Mouse (Mus musculus) midbrain, postnatal 0 days (tissue): ENCODE results near the gene BC030867. TPM values are rescaled to one million over a fixed set of nuclear protein-coding genes. Genes with fewer than 3 reads are reported as not detected.
A peak's percentile ranks its signal among the peaks of the same experiment; 100 is the strongest.

Experiments
- ATAC-seq: fragments of 200-750 bp; cut with Nextera tagmentation; 2 replicates; pipeline ENCODE4 v1.8.0; 2017; ENCODE audit warnings: moderate number of reproducible peaks, mild to moderate bottlenecking, moderate TSS enrichment, moderate library complexity; ENCODE audit not compliant: low FRiP score
- DNase-seq: peaks from one replicate; pipeline ENCODE4 v3.0.0-alpha.2; 2015; ENCODE audit warnings: low spot score
- H3K27ac ChIP-seq: fragments of 300-500 bp; sonication (generic); 2 replicates; pipeline ENCODE4 v1.5.1; 2014; ENCODE audit warnings: low read depth, mild to moderate bottlenecking, low read length, mixed read lengths
- H3K27me3 ChIP-seq: fragments of 300-500 bp; sonication (generic); 2 replicates; pipeline ENCODE4 v1.6.1; 2014; ENCODE audit warnings: low read length, control low read depth, mixed read lengths; ENCODE audit not compliant: insufficient read depth
- H3K36me3 ChIP-seq: fragments of 300-500 bp; sonication (generic); 2 replicates; pipeline ENCODE4 v1.6.1; 2014; ENCODE audit warnings: low read length, control low read depth, mixed read lengths; ENCODE audit not compliant: insufficient read depth
- H3K4me1 ChIP-seq: fragments of 300-500 bp; sonication (generic); 2 replicates; pipeline ENCODE4 v1.6.1; 2014; ENCODE audit warnings: mild to moderate bottlenecking, control low read depth, antibody characterized with exemption, low read length, mixed read lengths; ENCODE audit not compliant: insufficient read depth
- H3K4me2 ChIP-seq: fragments of 300-500 bp; sonication (generic); 2 replicates; pipeline ENCODE4 v1.6.1; 2014; ENCODE audit warnings: low read depth, mild to moderate bottlenecking, low read length, mixed read lengths; ENCODE audit not compliant: poor library complexity, severe bottlenecking
- H3K4me3 ChIP-seq: fragments of 300-500 bp; sonication (generic); 2 replicates; pipeline ENCODE4 v1.5.1; 2014; ENCODE audit warnings: low read depth, mild to moderate bottlenecking, low read length, moderate library complexity
- H3K9ac ChIP-seq: fragments of 300-500 bp; sonication (generic); replicated peaks from 2 replicates; pipeline ENCODE4 v1.6.1; 2014; ENCODE audit warnings: mild to moderate bottlenecking, low read length, moderate library complexity, mixed read lengths; ENCODE audit not compliant: poor library complexity, severe bottlenecking
- H3K9me3 ChIP-seq: fragments of 300-500 bp; sonication (generic); 2 replicates; pipeline ENCODE4 v1.6.1; 2016; ENCODE audit warnings: low read length, control low read depth
- CTCF ChIP-seq: IDR thresholded peaks from 2 replicates; pipeline ENCODE4 v1.5.1; 2016; ENCODE audit warnings: antibody characterized with exemption, mild to moderate bottlenecking
- WGBS: fragments of 180-500 bp; shearing (Covaris S2); extraction: QIAGEN DNeasy Blood & Tissue Kit; methylation state at CpG from one replicate; pipeline ENCODE4 v1.1.7; 2014; 5-methylcytosine and 5-hydroxymethylcytosine counted together
- polyA plus RNA-seq: library from polyadenylated mRNA; unstranded; fragments of >200 nt; fragmentation: Nextera tagmentation; extraction: Ambion mirVana; gene quantifications from 2 replicates; pipeline ENCODE4 v1.2.1, GENCODE M21; 2015
- total RNA-seq: library from RNA; depleted of rRNA; stranded (reverse); fragments of >200 nt; gene quantifications from 2 replicates; pipeline ENCODE4 v1.2.3, GENCODE M21; 2014

BC030867 gene
- total and polyA plus RNA-seq, 2 experiments from 2014 or later, result 0.53 to 2.1 TPM

DNA sequence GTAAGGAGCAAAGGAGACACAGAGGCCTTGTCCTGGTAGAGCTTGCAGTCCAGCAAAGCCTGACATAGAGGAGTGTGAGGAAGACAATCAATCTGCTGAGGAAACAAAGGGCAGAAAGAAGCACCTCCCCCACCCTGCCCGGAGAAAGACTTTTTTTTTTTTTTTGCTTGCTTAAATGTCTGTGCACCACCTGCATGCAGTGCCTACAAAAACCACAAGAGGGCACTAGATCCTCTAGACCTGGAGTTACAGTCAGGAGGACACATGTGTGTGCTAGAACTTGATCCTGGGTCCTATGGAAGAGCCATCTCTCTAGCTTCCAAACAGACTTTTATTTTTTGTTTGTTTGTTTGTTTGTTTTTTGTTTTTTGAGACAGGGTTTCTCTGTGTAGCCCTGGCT, 51.2 kb downstream of the BC030867 start:
- Histone ChIP-seq H3K4me1 (peaks cover 4% of the 10 kb centered on the region; the same call in 1 of the 2 replicates), H3K9ac (no peak overlapping the region), H3K36me3 (no peaks in the 10 kb centered on the region), H3K4me2 (no peak overlapping the region), H3K9me3 (no peaks in the 10 kb centered on the region), H3K27ac (no peak overlapping the region), H3K27me3 (no peaks in the 10 kb centered on the region), H3K4me3 (no peak overlapping the region)
- ATAC-seq (no peak), DNase-seq (peak; percentile 63)
- WGBS, result 12% methylated on average over 1 of the region's 1 CpGs
- peak; percentile 76 for TF ChIP-seq CTCF

DNA sequence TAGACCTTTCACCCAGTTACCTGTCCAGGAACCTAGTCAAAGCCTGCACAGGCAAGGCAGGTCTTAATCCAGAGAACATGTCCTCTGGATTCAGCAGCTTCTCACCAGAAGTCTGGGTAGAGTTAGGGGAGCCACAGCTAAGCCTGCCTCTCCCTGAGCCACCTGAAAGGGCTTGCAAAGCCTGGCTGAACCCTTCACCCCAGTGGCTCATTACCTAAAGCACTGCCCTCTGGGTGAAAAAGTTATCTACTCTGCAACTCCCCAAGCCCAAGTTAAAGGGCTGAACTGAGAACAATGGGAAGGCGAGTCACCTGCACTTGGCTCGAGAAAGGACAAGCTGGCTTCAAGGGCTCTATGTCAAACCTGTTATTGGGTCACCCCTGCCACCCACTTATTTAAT, 55.5 kb downstream of the BC030867 start:
- Histone ChIP-seq H3K27ac (no peak overlapping the region), H3K4me1 (no peaks in the 10 kb centered on the region), H3K9ac (no peak overlapping the region), H3K4me3 (no peak overlapping the region), H3K36me3 (peaks cover 24% of the 10 kb centered on the region), H3K27me3 (no peaks in the 10 kb centered on the region), H3K9me3 (no peaks in the 10 kb centered on the region), H3K4me2 (no peak overlapping the region)
- no peak for ATAC-seq
- TF ChIP-seq CTCF, result no peak
- 59% methylated on average over 2 of the region's 2 CpGs for WGBS
- DNase-seq, result no peak

DNA sequence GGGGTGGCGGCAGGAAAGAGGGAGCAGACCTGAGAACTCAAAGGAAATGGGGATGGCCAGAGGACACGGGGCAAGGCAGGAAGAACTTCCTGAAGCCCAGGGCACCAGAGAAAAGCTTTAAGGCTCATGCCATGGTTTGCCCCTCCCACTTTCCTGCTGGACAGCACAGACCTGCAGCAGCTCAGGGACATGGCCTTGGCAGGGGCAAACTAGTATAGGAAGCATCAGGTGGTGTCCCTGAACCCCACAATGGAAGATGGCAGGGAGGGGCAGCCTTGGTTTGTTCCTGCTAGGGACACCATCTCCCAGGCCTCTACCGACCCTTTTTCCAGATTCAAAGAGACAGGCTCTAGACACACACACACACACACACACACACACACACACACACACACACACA, 56.7 kb downstream of the BC030867 start:
- WGBS, result 53% methylated on average over 3 of the region's 3 CpGs
- Histone ChIP-seq H3K4me3 (no peak overlapping the region), H3K4me2 (no peak overlapping the region), H3K4me1 (no peaks in the 10 kb centered on the region), H3K27ac (no peak overlapping the region), H3K27me3 (no peaks in the 10 kb centered on the region), H3K36me3 (peaks cover 31% of the 10 kb centered on the region), H3K9ac (no peak overlapping the region), H3K9me3 (no peaks in the 10 kb centered on the region)
- no peak for TF ChIP-seq CTCF
- ATAC-seq, result no peak
- no peak for DNase-seq

DNA sequence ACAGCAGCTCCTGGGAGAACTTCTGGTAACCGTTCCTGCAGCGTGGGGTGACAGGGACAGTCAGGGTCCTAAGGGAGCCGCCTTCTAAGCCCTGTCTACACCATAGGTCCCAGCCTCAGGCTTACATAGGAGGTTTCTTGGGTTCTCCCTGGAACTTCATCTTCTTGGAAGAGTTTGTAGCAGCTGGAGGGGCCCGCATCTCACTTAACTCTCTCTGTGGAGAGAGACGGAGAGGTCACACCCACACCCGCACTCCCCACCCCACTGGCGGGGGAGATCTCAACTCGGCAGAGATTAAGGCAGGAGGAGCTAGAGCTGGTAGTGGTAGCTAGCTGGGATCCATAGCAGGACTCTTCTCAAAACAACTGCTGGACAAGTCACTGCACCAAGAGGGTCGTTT, 59.4 kb downstream of the BC030867 start:
- DNase-seq (no peak), ATAC-seq (no peak)
- no peak overlapping the region for H3K4me2 ChIP-seq
- no peak overlapping the region for H3K4me3 ChIP-seq
- peaks cover 41% of the 10 kb centered on the region for H3K36me3 ChIP-seq
- H3K9me3 ChIP-seq, result no peaks in the 10 kb centered on the region
- WGBS, result 86% methylated on average over 9 of the region's 9 CpGs
- H3K4me1 ChIP-seq, result no peaks in the 10 kb centered on the region
- TF ChIP-seq CTCF, result no peak
- no peak overlapping the region for H3K9ac ChIP-seq
- no peaks in the 10 kb centered on the region for H3K27me3 ChIP-seq
- no peak overlapping the region for H3K27ac ChIP-seq

DNA sequence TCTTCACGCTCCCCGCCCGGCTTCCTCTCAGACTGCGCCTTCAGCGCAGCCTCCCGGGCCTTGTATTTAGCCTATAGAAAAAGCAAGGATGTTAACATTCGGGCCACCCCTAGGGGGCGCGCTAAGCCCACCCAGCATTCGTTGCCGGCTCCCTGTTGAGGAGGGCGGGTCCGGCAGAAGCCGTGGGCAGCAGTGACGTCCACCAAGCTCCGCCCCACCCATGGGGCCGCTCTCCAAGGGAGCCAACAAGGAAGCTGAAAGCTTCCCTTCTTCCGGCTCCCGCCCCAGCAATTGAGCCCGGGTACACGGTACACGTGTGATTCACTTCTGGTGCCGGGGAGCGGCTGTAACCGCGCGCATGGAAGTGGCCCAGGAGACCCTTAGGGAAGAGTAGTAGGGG, 60.3 kb downstream of the BC030867 start:
- H3K36me3 ChIP-seq, result peaks cover 49% of the 10 kb centered on the region
- ATAC-seq (peak; percentile 89), DNase-seq (peak; percentile 97)
- H3K27ac ChIP-seq, result peak overlapping the region; percentile 47; the same call in 1 of the 2 replicates
- WGBS, result under 1% methylated on average over 27 of the region's 27 CpGs
- H3K9me3 ChIP-seq, result no peaks in the 10 kb centered on the region
- no peaks in the 10 kb centered on the region for H3K4me1 ChIP-seq
- no peak overlapping the region for H3K9ac ChIP-seq
- H3K4me2 ChIP-seq, result peak overlapping the region; percentile 44
- peak; percentile 98 for TF ChIP-seq CTCF
- H3K4me3 ChIP-seq, result peak overlapping the region; percentile 22
- no peaks in the 10 kb centered on the region for H3K27me3 ChIP-seq

DNA sequence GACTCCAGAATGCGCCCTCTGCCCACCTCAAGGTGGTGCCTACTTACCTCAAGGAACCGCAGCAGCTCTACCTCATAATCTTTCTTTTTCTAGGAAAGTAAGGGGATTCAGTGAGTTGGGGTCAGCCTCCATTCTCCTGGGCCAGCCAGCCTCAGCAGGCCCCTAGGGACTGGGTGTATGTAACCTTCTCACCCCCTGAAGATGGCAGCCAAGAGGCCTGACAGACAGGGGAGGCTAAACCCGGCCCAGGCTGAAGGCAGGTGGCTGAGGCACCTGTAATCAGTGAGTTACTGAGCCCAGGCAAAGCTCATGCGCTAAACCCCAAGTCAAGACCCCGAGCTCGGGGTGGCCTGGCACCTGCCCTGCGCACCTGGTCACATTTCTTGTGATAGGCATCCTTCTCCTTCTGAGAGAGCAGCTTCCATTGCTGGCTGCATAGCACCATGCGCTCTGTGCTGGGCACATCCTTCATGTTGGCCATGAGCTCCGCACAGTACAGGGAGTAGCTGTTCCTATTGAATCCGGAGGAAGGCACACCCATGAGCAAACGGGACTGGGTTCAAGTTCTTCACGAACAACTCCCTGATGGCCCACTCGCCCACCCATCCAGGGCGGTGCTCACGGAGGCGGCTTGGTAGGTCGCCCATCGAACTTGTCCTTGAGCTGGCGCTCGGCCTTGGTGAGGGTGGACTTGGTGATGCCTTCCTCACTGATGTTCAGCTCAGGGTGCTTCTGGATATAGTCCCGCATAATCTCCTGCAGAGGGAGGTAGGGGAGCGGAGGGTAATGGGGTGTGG, 61.3 kb downstream of the BC030867 start:
- H3K27ac ChIP-seq, result no peak overlapping the region
- H3K4me2 ChIP-seq, result 0 out of 2 replicates have a peak overlapping the region, but pooled peaks have one; percentile 44
- H3K36me3 ChIP-seq, result peaks cover 53% of the 10 kb centered on the region
- no peaks in the 10 kb centered on the region for H3K4me1 ChIP-seq
- no peak for TF ChIP-seq CTCF
- no peak overlapping the region for H3K9ac ChIP-seq
- H3K4me3 ChIP-seq, result no peak overlapping the region
- ATAC-seq, result no peak
- H3K27me3 ChIP-seq, result no peaks in the 10 kb centered on the region
- WGBS, result 90% methylated on average over 22 of the region's 22 CpGs
- no peaks in the 10 kb centered on the region for H3K9me3 ChIP-seq
- no peak for DNase-seq
